Mouse (Mus musculus): ENCODE measurements around the gene Slc27a2. TPM values are rescaled to one million over a fixed set of nuclear protein-coding genes. Genes with fewer than 3 reads are reported as not detected.

Slc27a2 gene
- 3.9 and 9.6 TPM in 2 replicates for polyA plus RNA-seq (2014; fragmentation: Nextera tagmentation; extraction: Ambion mirVana)

GRCm38 (mm10) chr2:126552357-126553290 is at the start of gene Slc27a2:
Gene Slc27a2 (plus strand): TSS chr2:126552407.
- ATAC-seq (ENCODE audit: low FRiP score, low TSS enrichment), result peak; percentile 86
- Histone ChIP-seq H3K9me3 (ENCODE audit: control insufficient read depth, low read length) (no peaks in the 10 kb centered on the region), H3K4me3 (ENCODE audit: low read length) (peak within 1 kb of the TSS; percentile 49), H3K9ac (ENCODE audit: low read depth, low read length) (peak within 1 kb of the TSS; percentile 51), H3K27ac (ENCODE audit: low read depth, low read length) (no peak within 1 kb of the TSS), H3K36me3 (ENCODE audit: control insufficient read depth, insufficient read depth, low read length) (no peaks in the 10 kb centered on the region), H3K4me2 (replicated peaks; ENCODE audit: low read depth, low read length) (peak within 1 kb of the TSS; percentile 82), H3K4me1 (ENCODE audit: control insufficient read depth, insufficient read depth, low read length) (peaks cover 2% of the 10 kb centered on the region; the same call in 1 of the 2 replicates), H3K27me3 (ENCODE audit: control insufficient read depth, insufficient read depth, low read length) (peaks cover 36% of the 10 kb centered on the region)
- under 1% methylated on average over 61 of the region's 61 CpGs for WGBS

- ATAC-seq (ENCODE audit: low FRiP score, low TSS enrichment), result no peak
- Histone ChIP-seq H3K4me3 (ENCODE audit: low read length) (no peak overlapping the region), H3K27me3 (ENCODE audit: control insufficient read depth, insufficient read depth, low read length) (no peaks in the 10 kb centered on the region), H3K36me3 (ENCODE audit: control insufficient read depth, insufficient read depth, low read length) (no peaks in the 10 kb centered on the region), H3K9ac (ENCODE audit: low read depth, low read length) (no peak overlapping the region), H3K4me1 (ENCODE audit: control insufficient read depth, insufficient read depth, low read length) (no peaks in the 10 kb centered on the region), H3K9me3 (ENCODE audit: control insufficient read depth, low read length) (no peaks in the 10 kb centered on the region), H3K4me2 (replicated peaks; ENCODE audit: low read depth, low read length) (no peak overlapping the region), H3K27ac (ENCODE audit: low read depth, low read length) (no peak overlapping the region)
- 94% methylated on average over 1 of the region's 1 CpGs for WGBS
These were observed 47.1 kb upstream of the Slc27a2 start for GRCm38 (mm10) chr2:126505156-126505555.

GRCm38 (mm10) chr2:126507477-126507876 is 44.7 kb upstream of the Slc27a2 start:
- WGBS, result 84% methylated on average over 5 of the region's 5 CpGs
- no peak for ATAC-seq (ENCODE audit: low FRiP score, low TSS enrichment)
- Histone ChIP-seq H3K9ac (ENCODE audit: low read depth, low read length) (no peak overlapping the region), H3K4me2 (replicated peaks; ENCODE audit: low read depth, low read length) (no peak overlapping the region), H3K4me1 (ENCODE audit: control insufficient read depth, insufficient read depth, low read length) (no peaks in the 10 kb centered on the region), H3K36me3 (ENCODE audit: control insufficient read depth, insufficient read depth, low read length) (no peaks in the 10 kb centered on the region), H3K9me3 (ENCODE audit: control insufficient read depth, low read length) (no peaks in the 10 kb centered on the region), H3K4me3 (ENCODE audit: low read length) (no peak overlapping the region), H3K27ac (ENCODE audit: low read depth, low read length) (no peak overlapping the region), H3K27me3 (ENCODE audit: control insufficient read depth, insufficient read depth, low read length) (no peaks in the 10 kb centered on the region)

GRCm38 (mm10) chr2:126508228-126508627 is 44.0 kb upstream of the Slc27a2 start:
- Histone ChIP-seq H3K4me3 (ENCODE audit: low read length) (no peak overlapping the region), H3K4me1 (ENCODE audit: control insufficient read depth, insufficient read depth, low read length) (no peaks in the 10 kb centered on the region), H3K27ac (ENCODE audit: low read depth, low read length) (no peak overlapping the region), H3K9ac (ENCODE audit: low read depth, low read length) (no peak overlapping the region), H3K36me3 (ENCODE audit: control insufficient read depth, insufficient read depth, low read length) (no peaks in the 10 kb centered on the region), H3K27me3 (ENCODE audit: control insufficient read depth, insufficient read depth, low read length) (no peaks in the 10 kb centered on the region), H3K4me2 (replicated peaks; ENCODE audit: low read depth, low read length) (no peak overlapping the region), H3K9me3 (ENCODE audit: control insufficient read depth, low read length) (no peaks in the 10 kb centered on the region)
- no peak for ATAC-seq (ENCODE audit: low FRiP score, low TSS enrichment)
- 53% methylated on average over 1 of the region's 1 CpGs for WGBS

GRCm38 (mm10) chr2:126515069-126515826 is 37.0 kb upstream of the Slc27a2 start:
- H3K4me3 ChIP-seq (ENCODE audit: low read length), result no peak overlapping the region
- H3K9ac ChIP-seq (ENCODE audit: low read depth, low read length), result no peak overlapping the region
- ATAC-seq (ENCODE audit: low FRiP score, low TSS enrichment), result no peak
- no peaks in the 10 kb centered on the region for H3K27me3 ChIP-seq (ENCODE audit: control insufficient read depth, insufficient read depth, low read length)
- no peaks in the 10 kb centered on the region for H3K36me3 ChIP-seq (ENCODE audit: control insufficient read depth, insufficient read depth, low read length)
- 76% methylated on average over 6 of the region's 6 CpGs for WGBS
- H3K27ac ChIP-seq (ENCODE audit: low read depth, low read length), result no peak overlapping the region
- H3K4me2 ChIP-seq (replicated peaks; ENCODE audit: low read depth, low read length), result no peak overlapping the region
- no peaks in the 10 kb centered on the region for H3K4me1 ChIP-seq (ENCODE audit: control insufficient read depth, insufficient read depth, low read length)
- H3K9me3 ChIP-seq (ENCODE audit: control insufficient read depth, low read length), result no peaks in the 10 kb centered on the region

GRCm38 (mm10) chr2:126519872-126520581 is 32.2 kb upstream of the Slc27a2 start:
- Histone ChIP-seq H3K4me3 (ENCODE audit: low read length) (no peak overlapping the region), H3K9me3 (ENCODE audit: control insufficient read depth, low read length) (no peaks in the 10 kb centered on the region), H3K9ac (ENCODE audit: low read depth, low read length) (no peak overlapping the region), H3K4me2 (replicated peaks; ENCODE audit: low read depth, low read length) (no peak overlapping the region), H3K27me3 (ENCODE audit: control insufficient read depth, insufficient read depth, low read length) (no peaks in the 10 kb centered on the region), H3K27ac (ENCODE audit: low read depth, low read length) (no peak overlapping the region), H3K4me1 (ENCODE audit: control insufficient read depth, insufficient read depth, low read length) (no peaks in the 10 kb centered on the region), H3K36me3 (ENCODE audit: control insufficient read depth, insufficient read depth, low read length) (no peaks in the 10 kb centered on the region)
- WGBS, result 83% methylated on average over 11 of the region's 11 CpGs
- ATAC-seq (ENCODE audit: low FRiP score, low TSS enrichment), result no peak

GRCm38 (mm10) chr2:126520828-126521227 is 31.4 kb upstream of the Slc27a2 start:
- 14% methylated on average over 7 of the region's 7 CpGs for WGBS
- Histone ChIP-seq H3K9ac (ENCODE audit: low read depth, low read length) (no peak overlapping the region), H3K36me3 (ENCODE audit: control insufficient read depth, insufficient read depth, low read length) (no peaks in the 10 kb centered on the region), H3K9me3 (ENCODE audit: control insufficient read depth, low read length) (no peaks in the 10 kb centered on the region), H3K4me1 (ENCODE audit: control insufficient read depth, insufficient read depth, low read length) (no peaks in the 10 kb centered on the region), H3K4me2 (replicated peaks; ENCODE audit: low read depth, low read length) (no peak overlapping the region), H3K4me3 (ENCODE audit: low read length) (no peak overlapping the region), H3K27ac (ENCODE audit: low read depth, low read length) (no peak overlapping the region), H3K27me3 (ENCODE audit: control insufficient read depth, insufficient read depth, low read length) (no peaks in the 10 kb centered on the region)
- ATAC-seq (ENCODE audit: low FRiP score, low TSS enrichment), result 0 out of 2 replicates have a peak, but pooled peaks have one; percentile 49

- Histone ChIP-seq H3K36me3 (ENCODE audit: control insufficient read depth, insufficient read depth, low read length) (no peaks in the 10 kb centered on the region), H3K9me3 (ENCODE audit: control insufficient read depth, low read length) (no peaks in the 10 kb centered on the region), H3K4me3 (ENCODE audit: low read length) (no peak overlapping the region), H3K4me1 (ENCODE audit: control insufficient read depth, insufficient read depth, low read length) (no peaks in the 10 kb centered on the region), H3K27ac (ENCODE audit: low read depth, low read length) (no peak overlapping the region), H3K9ac (ENCODE audit: low read depth, low read length) (no peak overlapping the region), H3K4me2 (replicated peaks; ENCODE audit: low read depth, low read length) (no peak overlapping the region), H3K27me3 (ENCODE audit: control insufficient read depth, insufficient read depth, low read length) (no peaks in the 10 kb centered on the region)
- 77% methylated on average over 10 of the region's 10 CpGs for WGBS
- no peak for ATAC-seq (ENCODE audit: low FRiP score, low TSS enrichment)
These were observed 30.7 kb upstream of the Slc27a2 start for GRCm38 (mm10) chr2:126521471-126521870.

Measured in kidney, embryonic 14.5 days (tissue).